ENCODE assay signal across 8 mouse cellular contexts in genomic region chr12:76255499-76255875, GRCm38 (mm10). TPM values are rescaled to one million over a fixed set of nuclear protein-coding genes. Genes with fewer than 3 reads are reported as not detected.
A peak's percentile ranks its signal among the peaks of the same experiment; 100 is the strongest.
DNase-seq lines count a peak whose midpoint lies in the region; ATAC-seq lines count a peak whose summit lies in the region.

No protein-coding gene starts in this region.

- no peaks in the 10 kb centered on the region for H3K27me3 ChIP-seq in embryonic facial prominence, embryonic 14.5 days (replicated peaks; ENCODE audit: control insufficient read depth, insufficient read depth, low read length)
- H3K27me3 ChIP-seq in intestine, embryonic 14.5 days (replicated peaks; ENCODE audit: control insufficient read depth, insufficient read depth, low read length), result no peaks in the 10 kb centered on the region

- H3K4me3 ChIP-seq in embryonic facial prominence, embryonic 14.5 days (ENCODE audit: low read depth, low read length), result peak overlapping the region; percentile 72
- H3K4me3 ChIP-seq in intestine, embryonic 14.5 days (ENCODE audit: low read depth, low read length), result peak overlapping the region; percentile 73

- DNase-seq in lung, adult 18-20 months, result peak; percentile 32 to 37
- no peak for DNase-seq in lung, postnatal 10 days
- peak; percentile 55 for DNase-seq in embryonic facial prominence, embryonic 14.5 days (ENCODE audit: low spot score)
- DNase-seq in intestine, embryonic 14.5 days (ENCODE audit: low spot score), result no peak
- peak; percentile 17 for DNase-seq in lung, postnatal 25 days (ENCODE audit: low spot score)
- no peak for DNase-seq in T-cell, adult 2 months (ENCODE audit: low spot score)
- no peak for DNase-seq in right cerebral cortex, adult 18-20 months
- DNase-seq in thymus, postnatal 0 days (ENCODE audit: low spot score), result no peak

- H3K9ac ChIP-seq in embryonic facial prominence, embryonic 14.5 days (ENCODE audit: low read depth, low read length), result peak overlapping the region; percentile 76
- H3K9ac ChIP-seq in intestine, embryonic 14.5 days (ENCODE audit: low read length), result peak overlapping the region; percentile 57

- H3K27ac ChIP-seq in embryonic facial prominence, embryonic 14.5 days (replicated peaks; ENCODE audit: low read depth, low read length), result peak overlapping the region; percentile 78
- H3K27ac ChIP-seq in intestine, embryonic 14.5 days (ENCODE audit: low read depth), result peak overlapping the region; percentile 55; the same call in 1 of the 2 replicates

- no peaks in the 10 kb centered on the region for H3K36me3 ChIP-seq in embryonic facial prominence, embryonic 14.5 days (ENCODE audit: control insufficient read depth, insufficient read depth, low read length)
- no peaks in the 10 kb centered on the region for H3K36me3 ChIP-seq in intestine, embryonic 14.5 days (ENCODE audit: control insufficient read depth, insufficient read depth, low read length)

- no peaks in the 10 kb centered on the region for H3K9me3 ChIP-seq in embryonic facial prominence, embryonic 14.5 days (ENCODE audit: control insufficient read depth, low read length)
- no peaks in the 10 kb centered on the region for H3K9me3 ChIP-seq in intestine, embryonic 14.5 days (ENCODE audit: control insufficient read depth, low read length)

- peaks cover 12% of the 10 kb centered on the region for H3K4me1 ChIP-seq in embryonic facial prominence, embryonic 14.5 days (ENCODE audit: control insufficient read depth, insufficient read depth, low read length)
- peaks cover 12% of the 10 kb centered on the region for H3K4me1 ChIP-seq in intestine, embryonic 14.5 days (replicated peaks; ENCODE audit: control insufficient read depth, insufficient read depth, low read length)

- 0% methylated on average over 10 of the region's 11 CpGs for WGBS in embryonic facial prominence, embryonic 14.5 days
- WGBS in intestine, embryonic 14.5 days, result 0% methylated on average over 11 of the region's 11 CpGs

- peak overlapping the region; percentile 94 for H3K4me2 ChIP-seq in embryonic facial prominence, embryonic 14.5 days (ENCODE audit: low read depth, low read length)
- H3K4me2 ChIP-seq in intestine, embryonic 14.5 days (ENCODE audit: low read length), result peak overlapping the region; percentile 92

- peak; percentile 13 for ATAC-seq in embryonic facial prominence, embryonic 14.5 days (ENCODE audit: low read depth)
- ATAC-seq in intestine, embryonic 14.5 days (replicated peaks; ENCODE audit: low FRiP score, low TSS enrichment, low read depth), result peak; percentile 7; the same call in 1 of the 2 replicates

RNA-seq across cellular contexts. Expression of gene Mthfd1, which starts 0.4 kb away (rescaled TPM):
- 57.4 and 59.5 TPM in 2 replicates for polyA plus RNA-seq in embryonic facial prominence, embryonic 14.5 days (2014; fragmentation: Nextera tagmentation; extraction: Ambion mirVana)
- 98.8 and 101 TPM in 2 replicates for polyA plus RNA-seq in intestine, embryonic 14.5 days (2014; fragmentation: Nextera tagmentation; extraction: Ambion mirVana)
- polyA plus RNA-seq in thymus, postnatal 0 days (2015; fragmentation: Nextera tagmentation; extraction: Ambion mirVana), result 57.6 and 65.8 TPM in 2 replicates

RNA-seq across cellular contexts. Expression of gene Tex21, which starts 8.9 kb away (rescaled TPM):
- polyA plus RNA-seq in embryonic facial prominence, embryonic 14.5 days (2014; fragmentation: Nextera tagmentation; extraction: Ambion mirVana), result 0.08 and 0.30 TPM in 2 replicates
- not detected in 2 replicates for polyA plus RNA-seq in intestine, embryonic 14.5 days (2014; fragmentation: Nextera tagmentation; extraction: Ambion mirVana)
- polyA plus RNA-seq in thymus, postnatal 0 days (2015; fragmentation: Nextera tagmentation; extraction: Ambion mirVana), result 0.06 TPM in 1 of 2 replicates, not detected in the other

Comparison
In these comparisons a context has a peak if more than half of its experiments do, and no peak if none do; other contexts are left out.
1. DNase-seq: peak in lung, adult 18-20 months (2 of 2), embryonic facial prominence, embryonic 14.5 days (single experiment) and lung, postnatal 25 days (single experiment); none in lung, postnatal 10 days (single experiment), intestine, embryonic 14.5 days (single experiment), T-cell, adult 2 months (single experiment), right cerebral cortex, adult 18-20 months (single experiment) and thymus, postnatal 0 days (single experiment).